Mouse (Mus musculus) midbrain, postnatal 0 days (tissue): ENCODE data around the gene Selenoo. TPM values are rescaled to one million over a fixed set of nuclear protein-coding genes. Genes with fewer than 3 reads are reported as not detected.
A peak's percentile ranks its signal among the peaks of the same experiment; 100 is the strongest.

Source experiments
- ATAC-seq: fragments of 200-750 bp; cut with Nextera tagmentation; 2 replicates; pipeline ENCODE4 v1.8.0; 2017; ENCODE audit warnings: moderate number of reproducible peaks, mild to moderate bottlenecking, moderate TSS enrichment, moderate library complexity; ENCODE audit not compliant: low FRiP score
- DNase-seq: peaks from one replicate; pipeline ENCODE4 v3.0.0-alpha.2; 2015; ENCODE audit warnings: low spot score
- H3K27ac ChIP-seq: fragments of 300-500 bp; sonication (generic); 2 replicates; pipeline ENCODE4 v1.5.1; 2014; ENCODE audit warnings: low read depth, mild to moderate bottlenecking, low read length, mixed read lengths
- H3K27me3 ChIP-seq: fragments of 300-500 bp; sonication (generic); 2 replicates; pipeline ENCODE4 v1.6.1; 2014; ENCODE audit warnings: low read length, control low read depth, mixed read lengths; ENCODE audit not compliant: insufficient read depth
- H3K36me3 ChIP-seq: fragments of 300-500 bp; sonication (generic); 2 replicates; pipeline ENCODE4 v1.6.1; 2014; ENCODE audit warnings: low read length, control low read depth, mixed read lengths; ENCODE audit not compliant: insufficient read depth
- H3K4me1 ChIP-seq: fragments of 300-500 bp; sonication (generic); 2 replicates; pipeline ENCODE4 v1.6.1; 2014; ENCODE audit warnings: mild to moderate bottlenecking, control low read depth, antibody characterized with exemption, low read length, mixed read lengths; ENCODE audit not compliant: insufficient read depth
- H3K4me2 ChIP-seq: fragments of 300-500 bp; sonication (generic); 2 replicates; pipeline ENCODE4 v1.6.1; 2014; ENCODE audit warnings: low read depth, mild to moderate bottlenecking, low read length, mixed read lengths; ENCODE audit not compliant: poor library complexity, severe bottlenecking
- H3K4me3 ChIP-seq: fragments of 300-500 bp; sonication (generic); 2 replicates; pipeline ENCODE4 v1.5.1; 2014; ENCODE audit warnings: low read depth, mild to moderate bottlenecking, low read length, moderate library complexity
- H3K9ac ChIP-seq: fragments of 300-500 bp; sonication (generic); replicated peaks from 2 replicates; pipeline ENCODE4 v1.6.1; 2014; ENCODE audit warnings: mild to moderate bottlenecking, low read length, moderate library complexity, mixed read lengths; ENCODE audit not compliant: poor library complexity, severe bottlenecking
- H3K9me3 ChIP-seq: fragments of 300-500 bp; sonication (generic); 2 replicates; pipeline ENCODE4 v1.6.1; 2016; ENCODE audit warnings: low read length, control low read depth
- CTCF ChIP-seq: IDR thresholded peaks from 2 replicates; pipeline ENCODE4 v1.5.1; 2016; ENCODE audit warnings: antibody characterized with exemption, mild to moderate bottlenecking
- WGBS: fragments of 180-500 bp; shearing (Covaris S2); extraction: QIAGEN DNeasy Blood & Tissue Kit; methylation state at CpG from one replicate; pipeline ENCODE4 v1.1.7; 2014; 5-methylcytosine and 5-hydroxymethylcytosine counted together
- polyA plus RNA-seq: library from polyadenylated mRNA; unstranded; fragments of >200 nt; fragmentation: Nextera tagmentation; extraction: Ambion mirVana; gene quantifications from 2 replicates; pipeline ENCODE4 v1.2.1, GENCODE M21; 2015
- total RNA-seq: library from RNA; depleted of rRNA; stranded (reverse); fragments of >200 nt; gene quantifications from 2 replicates; pipeline ENCODE4 v1.2.3, GENCODE M21; 2014

Gene Selenoo
- total and polyA plus RNA-seq, 2 experiments from 2014 or later = 19.0 to 42.3 TPM

DNA sequence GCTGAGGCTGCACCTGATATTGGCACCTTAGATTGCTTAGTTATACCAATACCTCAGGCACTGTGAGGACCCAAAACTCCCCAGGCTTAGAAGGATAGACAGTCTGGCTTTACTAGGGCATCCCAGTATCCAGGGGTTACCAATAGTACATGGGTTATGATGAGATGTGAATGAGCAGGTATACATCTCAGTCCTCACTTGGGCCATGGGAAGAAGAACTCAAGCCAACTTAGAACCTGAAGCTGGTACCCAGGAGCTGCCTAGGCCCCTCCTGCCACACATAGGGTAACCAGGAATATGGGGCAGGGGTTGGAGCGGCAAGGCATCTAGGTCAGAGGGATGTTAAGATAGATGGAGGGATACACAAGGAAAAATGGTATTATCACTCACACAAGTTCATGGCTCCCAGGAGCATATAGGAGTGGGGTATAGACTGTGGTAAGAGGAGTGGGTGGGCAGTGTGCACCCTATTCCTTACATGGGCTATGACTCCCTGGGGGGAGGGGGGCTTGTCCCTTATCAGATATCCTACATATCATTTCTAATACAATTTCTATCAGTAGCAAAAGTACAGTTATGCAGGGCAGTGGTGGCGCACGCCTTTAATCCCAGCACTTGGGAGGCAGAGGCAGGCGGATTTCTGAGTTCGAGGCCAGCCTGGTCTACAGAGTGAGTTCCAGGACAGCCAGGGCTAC, 47.7 kb downstream of the Selenoo start:
- Histone ChIP-seq H3K4me1 (peaks cover 10% of the 10 kb centered on the region; the same call in 1 of the 2 replicates), H3K4me3 (no peak overlapping the region), H3K9ac (no peak overlapping the region), H3K4me2 (no peak overlapping the region), H3K27me3 (peaks cover 5% of the 10 kb centered on the region; the same call in 1 of the 2 replicates), H3K27ac (no peak overlapping the region), H3K36me3 (no peaks in the 10 kb centered on the region), H3K9me3 (no peaks in the 10 kb centered on the region)
- TF ChIP-seq CTCF = no peak
- DNase-seq (no peak), ATAC-seq (no peak)
- 98% methylated on average over 3 of the region's 5 CpGs for WGBS

DNA sequence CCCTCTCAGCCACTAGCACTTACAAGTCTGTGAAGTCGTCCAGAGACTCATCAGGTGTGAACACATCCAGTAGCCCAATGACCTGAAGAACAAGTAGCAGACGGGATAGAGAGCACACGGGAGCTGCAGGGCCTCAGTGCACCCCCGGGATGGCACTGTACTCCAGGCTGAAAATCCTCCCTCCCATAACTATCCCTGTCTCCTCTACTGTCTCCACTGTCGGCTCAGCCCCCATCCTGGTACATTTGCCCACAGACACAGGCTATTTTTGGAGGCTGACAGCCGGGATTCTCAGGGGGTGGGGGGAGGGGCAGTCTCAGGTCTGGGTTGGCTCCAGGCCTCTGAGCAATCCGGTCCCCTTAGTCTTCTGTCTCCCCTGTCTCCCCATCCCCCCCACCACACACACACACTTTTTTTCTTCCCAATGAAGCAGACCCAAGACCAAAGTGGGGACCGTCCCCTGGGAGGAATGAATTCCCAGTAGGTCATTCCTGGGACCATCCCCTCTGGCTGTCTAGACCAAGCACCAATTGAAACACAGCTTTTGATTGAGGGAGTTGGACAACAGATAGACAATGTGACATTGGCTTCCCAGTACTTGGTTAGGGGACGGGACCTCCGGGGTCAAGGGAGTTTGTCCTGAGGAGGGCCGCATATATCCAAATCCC, 48.6 kb downstream of the Selenoo start:
- H3K9me3 ChIP-seq = no peaks in the 10 kb centered on the region
- no peak overlapping the region for H3K4me2 ChIP-seq
- peaks cover 5% of the 10 kb centered on the region; the same call in 1 of the 2 replicates for H3K27me3 ChIP-seq
- peaks cover 10% of the 10 kb centered on the region; the same call in 1 of the 2 replicates for H3K4me1 ChIP-seq
- no peaks in the 10 kb centered on the region for H3K36me3 ChIP-seq
- DNase-seq (no peak), ATAC-seq (no peak)
- H3K27ac ChIP-seq = no peak overlapping the region
- WGBS = 78% methylated on average over 11 of the region's 11 CpGs
- H3K4me3 ChIP-seq = no peak overlapping the region
- no peak for TF ChIP-seq CTCF
- no peak overlapping the region for H3K9ac ChIP-seq

DNA sequence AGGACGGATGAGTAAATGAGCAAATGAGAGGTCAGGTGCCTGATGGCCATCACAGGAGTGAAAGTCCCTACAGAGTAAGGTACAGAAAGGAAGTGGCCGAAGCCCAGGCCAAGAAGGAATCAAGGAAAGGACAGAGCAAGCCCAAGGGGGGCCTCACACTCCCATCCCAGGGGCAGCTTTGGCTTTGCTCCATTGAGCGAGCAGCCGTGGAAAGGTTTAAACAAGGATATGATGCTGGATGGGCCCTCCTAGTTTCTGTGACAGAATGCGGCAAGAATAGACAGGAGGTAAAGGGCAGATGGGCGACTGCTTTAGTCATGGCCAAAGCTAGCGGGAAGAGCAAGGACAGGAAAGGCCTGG, 49.1 kb downstream of the Selenoo start:
- TF ChIP-seq CTCF = no peak
- no peak overlapping the region for H3K4me3 ChIP-seq
- no peaks in the 10 kb centered on the region for H3K9me3 ChIP-seq
- no peak overlapping the region for H3K27ac ChIP-seq
- no peak overlapping the region for H3K4me2 ChIP-seq
- no peak for DNase-seq
- peaks cover 10% of the 10 kb centered on the region; the same call in 1 of the 2 replicates for H3K4me1 ChIP-seq
- ATAC-seq = no peak
- no peak overlapping the region for H3K9ac ChIP-seq
- no peaks in the 10 kb centered on the region for H3K36me3 ChIP-seq
- H3K27me3 ChIP-seq = peaks cover 5% of the 10 kb centered on the region; the same call in 1 of the 2 replicates
- 91% methylated on average over 7 of the region's 7 CpGs for WGBS

DNA sequence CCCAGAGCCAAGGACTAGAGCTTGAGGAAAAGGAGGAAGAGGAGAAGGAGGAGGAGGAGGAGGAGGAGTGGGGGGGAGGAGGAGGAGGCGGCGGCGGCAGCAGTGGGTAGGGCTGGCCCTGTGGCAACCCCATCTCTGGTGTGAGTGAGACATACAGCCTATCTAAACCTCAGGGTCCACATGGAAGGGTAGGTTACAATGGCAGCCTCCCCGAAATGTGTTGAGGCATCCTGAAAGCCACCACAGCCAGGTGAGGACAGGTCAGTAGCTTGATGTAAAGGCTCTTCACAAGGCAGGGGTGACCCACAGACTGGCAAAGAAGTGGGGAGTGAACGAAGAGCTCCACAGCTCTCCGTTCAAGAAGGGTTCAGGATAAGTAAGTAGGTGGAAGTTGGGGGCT, 49.6 kb downstream of the Selenoo start:
- H3K4me1 ChIP-seq = peaks cover 10% of the 10 kb centered on the region; the same call in 1 of the 2 replicates
- H3K27me3 ChIP-seq = peaks cover 5% of the 10 kb centered on the region; the same call in 1 of the 2 replicates
- no peak for TF ChIP-seq CTCF
- DNase-seq (no peak), ATAC-seq (no peak)
- H3K4me3 ChIP-seq = no peak overlapping the region
- H3K36me3 ChIP-seq = no peaks in the 10 kb centered on the region
- 97% methylated on average over 6 of the region's 6 CpGs for WGBS
- no peak overlapping the region for H3K9ac ChIP-seq
- no peak overlapping the region for H3K27ac ChIP-seq
- H3K4me2 ChIP-seq = no peak overlapping the region
- no peaks in the 10 kb centered on the region for H3K9me3 ChIP-seq

DNA sequence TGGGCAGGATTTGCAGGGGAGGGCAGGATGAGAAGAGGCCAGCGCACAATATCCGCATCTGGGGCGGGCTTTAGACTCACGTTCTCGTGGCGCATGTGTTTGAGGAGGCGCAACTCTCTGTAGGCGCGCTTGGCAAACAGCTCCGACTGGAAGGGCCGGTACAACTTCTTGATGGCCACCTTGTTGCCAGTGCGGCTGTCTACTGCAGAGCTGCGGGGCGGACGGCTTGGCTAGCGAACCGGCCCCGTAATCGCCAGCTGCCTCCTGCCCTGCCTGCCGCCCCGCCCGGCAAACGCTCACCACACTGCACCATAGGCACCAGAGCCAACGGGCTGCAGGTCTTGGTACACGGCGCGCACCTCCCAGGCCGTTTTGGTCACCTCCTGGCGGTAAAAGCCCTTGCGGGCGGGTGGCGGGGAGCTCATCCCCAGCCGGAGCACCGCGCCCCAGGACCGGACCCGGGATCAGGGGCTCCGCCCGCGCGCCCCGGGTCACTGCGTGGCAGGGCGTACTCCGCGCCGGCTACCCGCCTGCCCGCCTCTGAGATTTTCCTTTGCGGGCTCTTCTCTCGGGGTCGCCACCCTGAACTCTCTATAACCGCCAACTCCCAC, 51.3 kb downstream of the Selenoo start:
- DNase-seq (peak; percentile 24), ATAC-seq (no peak)
- Histone ChIP-seq H3K27ac (no peak overlapping the region), H3K9me3 (no peaks in the 10 kb centered on the region), H3K4me3 (peak overlapping the region; percentile 49), H3K4me2 (peak overlapping the region; percentile 99), H3K27me3 (peaks cover 5% of the 10 kb centered on the region; the same call in 1 of the 2 replicates), H3K36me3 (no peaks in the 10 kb centered on the region), H3K9ac (peak overlapping the region; percentile 57), H3K4me1 (peaks cover 10% of the 10 kb centered on the region; the same call in 1 of the 2 replicates)
- under 1% methylated on average over 45 of the region's 53 CpGs for whole genome bisulfite sequencing
- TF ChIP-seq CTCF = no peak
